Mouse (Mus musculus): Measurements from ENCODE around the gene Smpd3.

DNA sequence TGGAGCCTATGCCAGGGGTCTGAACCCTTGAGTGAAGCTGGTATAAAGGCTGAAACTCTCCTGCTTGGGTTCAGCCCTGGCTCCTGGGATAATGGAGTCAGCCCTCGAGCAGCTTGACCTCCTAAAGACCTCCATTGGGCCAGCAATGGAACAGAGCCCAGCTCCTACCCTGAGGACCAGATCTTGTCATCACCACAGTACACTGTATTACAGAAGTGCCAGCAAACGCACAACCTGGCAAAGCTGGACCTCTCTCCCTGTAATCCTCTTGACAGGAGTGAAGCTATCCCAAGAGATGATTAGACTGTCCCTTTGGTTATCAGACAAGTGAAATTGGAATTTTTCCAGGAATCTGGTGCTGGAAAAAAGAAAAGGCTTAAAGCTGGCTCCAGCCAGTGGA, 13.3 kb upstream of the Smpd3 start:
- TF ChIP-seq CTCF (conservative IDR thresholded peaks at IDR 0.05; ENCODE audit: insufficient read depth, insufficient read length, low read depth, low read length) (no peak), POLR2A (IDR thresholded peaks at IDR 0.05; ENCODE audit: low read depth, low read length) (no peak)

Data from kidney, adult 2 months (tissue).